Mouse (Mus musculus) heart, postnatal 14 days (tissue): ENCODE measurements around the gene Emilin1. TPM values are rescaled to one million over a fixed set of nuclear protein-coding genes. Genes with fewer than 3 reads are reported as not detected.

Experiments
- DNase-seq, 2 experiments: peaks; one replicate each; pipeline ENCODE4 v3.0.0; 2021 to 2022
- intact Hi-C: fragments of 180-260 bp; cut with DNase I; formaldehyde crosslinking; loops from one replicate; pipeline ENCODE4 v1.15.1; 2025
- total RNA-seq, 2 experiments: library from RNA; stranded (reverse); gene quantifications; 2 replicates each; pipeline ENCODE4 v1.2.3; 2021

Gene Emilin1
- total RNA-seq, 2 experiments from 2014 or later: 38.9 to 46.9 TPM

DNA sequence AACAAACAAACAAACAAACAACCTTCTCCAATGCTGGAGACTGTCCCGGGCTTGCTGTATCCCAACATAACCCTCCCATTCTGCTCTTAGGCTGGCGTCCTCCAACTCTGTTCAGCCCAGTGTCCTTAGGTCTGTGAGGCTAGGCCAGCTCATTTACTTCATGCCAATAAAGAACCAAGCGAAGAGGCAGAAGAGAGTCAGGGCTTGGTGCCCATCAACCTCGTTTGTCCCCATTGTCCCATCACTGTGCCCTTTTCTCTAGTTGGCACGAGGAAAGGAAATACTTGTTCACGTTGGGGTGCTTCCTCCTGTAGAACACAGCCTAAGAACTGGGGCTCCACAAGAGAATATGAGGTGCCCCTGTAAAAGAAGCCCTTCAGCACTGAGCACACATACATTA lies 38.5 kb downstream of the Emilin1 start:
- intact Hi-C loops: no loop called here
- no peak for DNase-seq

DNA sequence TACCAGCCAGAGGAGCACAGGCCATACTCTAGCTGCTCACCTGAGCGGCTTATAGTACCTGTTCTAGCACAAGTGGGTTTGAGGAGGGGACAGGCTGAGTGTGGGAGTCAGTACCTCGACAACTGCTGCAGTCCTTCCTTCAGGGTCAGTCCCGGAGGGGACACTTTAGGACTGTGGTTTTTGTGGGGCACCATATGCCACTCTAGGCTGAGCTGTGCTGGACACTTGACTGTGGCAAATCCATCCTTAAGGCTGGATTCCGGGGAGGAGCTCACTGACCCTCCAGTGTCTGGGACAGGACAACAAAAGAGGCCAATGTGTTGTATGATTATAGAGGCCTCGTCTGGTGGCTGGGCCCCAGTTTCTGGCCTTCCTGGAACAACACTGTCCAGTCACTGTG lies 39.3 kb downstream of the Emilin1 start:
- no peak for DNase-seq
- intact Hi-C loops: no loop called here

DNA sequence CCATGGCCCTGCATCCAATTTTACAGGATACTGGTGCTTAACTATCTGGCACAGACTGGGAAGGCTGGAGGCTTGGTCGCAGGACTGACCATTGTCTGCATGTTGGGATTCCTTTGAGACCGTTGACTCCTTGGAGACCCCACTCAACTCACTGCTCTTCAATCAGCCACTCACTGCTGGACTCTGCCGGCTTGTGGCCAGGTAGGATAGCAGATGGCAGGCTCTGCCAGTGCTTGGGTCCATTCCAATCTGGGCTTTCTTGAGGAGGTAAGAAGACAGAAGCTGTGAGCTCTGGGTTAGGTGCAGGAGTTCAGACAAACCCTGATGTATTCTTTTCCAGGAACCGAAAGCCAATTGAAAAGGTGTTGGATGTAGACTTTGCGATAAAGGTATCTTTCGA lies 40.9 kb downstream of the Emilin1 start:
- intact Hi-C loops: no loop called here
- no peak for DNase-seq

DNA sequence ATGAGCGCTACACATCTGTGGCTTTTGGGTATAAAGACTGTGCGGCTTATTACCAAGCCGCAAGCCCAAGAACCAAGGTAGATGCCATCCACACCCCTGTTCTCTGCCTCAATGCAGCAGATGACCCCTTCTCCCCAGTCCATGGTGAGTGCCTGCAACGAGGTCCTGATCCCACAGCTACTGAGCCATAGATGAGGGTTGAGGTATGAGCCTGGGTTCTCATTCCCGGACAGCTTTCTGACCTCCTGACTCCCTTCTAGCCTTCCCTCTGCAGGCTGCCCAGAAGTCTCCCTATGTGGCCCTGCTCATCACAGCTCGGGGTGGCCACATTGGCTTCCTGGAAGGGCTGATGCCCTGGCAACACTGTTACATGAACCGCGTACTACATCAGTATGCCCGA lies 41.4 kb downstream of the Emilin1 start:
- no peak for DNase-seq
- intact Hi-C loops: no loop called here

- intact Hi-C loops: loop anchor here (5.0 kb wide), 1 partner anchor 33 kb away; the partner anchor contains the start of gene Khk
Measured at GRCm38 (mm10) chr5:30955751-30956150, 42.5 kb downstream of the Emilin1 start.

GRCm38 (mm10) chr5:30957891-30958290 lies 44.7 kb downstream of the Emilin1 start:
- no peak for DNase-seq
- intact Hi-C loops: loop anchor here (5.0 kb wide), 1 partner anchor 36 kb away; the partner anchor contains the start of gene Khk

More at GRCm38 (mm10) chr5:30955751-30956150, 42.5 kb downstream of the Emilin1 start:
- DNase-seq: no peak

DNA sequence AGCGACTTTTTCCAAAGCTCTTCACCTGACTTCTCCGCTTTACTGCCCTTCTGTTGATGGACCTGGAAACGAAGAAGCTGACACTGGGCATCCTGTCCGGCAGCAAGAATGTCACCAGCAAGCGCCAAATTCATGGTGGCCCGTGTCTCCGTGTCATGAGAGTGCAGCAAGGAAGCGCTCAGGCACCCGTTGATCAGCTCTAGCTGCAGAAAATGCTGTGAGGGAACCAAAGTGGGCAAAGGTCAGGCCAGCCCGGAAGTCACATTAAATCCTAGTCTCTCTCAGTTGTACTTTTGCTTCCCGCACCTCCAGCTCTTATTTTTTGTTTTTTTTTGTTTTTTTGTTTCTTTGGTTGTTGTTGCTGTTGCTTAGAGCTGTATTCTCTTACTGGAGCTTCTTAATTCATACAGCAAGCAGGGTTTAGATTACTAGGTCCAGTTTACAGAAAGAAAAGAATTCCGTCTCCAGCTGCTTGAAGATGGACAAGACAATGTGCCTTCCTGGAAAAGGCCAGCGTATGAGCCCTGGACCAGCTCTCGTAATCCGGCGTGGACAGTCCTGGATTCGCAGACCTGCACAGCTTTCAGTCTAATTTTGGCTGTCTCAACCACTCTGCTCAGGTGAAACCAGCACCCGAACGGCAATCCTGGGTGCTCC lies 46.1 kb downstream of the Emilin1 start:
- DNase-seq: no peak
- intact Hi-C loops: loop anchor here (5.0 kb wide), 1 partner anchor 37 kb away; the partner anchor contains the start of gene Khk

GRCm38 (mm10) chr5:30959966-30960501 lies 46.8 kb downstream of the Emilin1 start, which contains the start of gene Preb:
Gene Preb (minus strand): TSS chr5:30960361.
- peak; percentile 99 for DNase-seq
- intact Hi-C loops: loop anchor here (2.0 to 5.0 kb wide), 2 partner anchors 38 to 89 kb away; partner anchors contain the start of genes Atraid, Khk and Slc5a6

DNA sequence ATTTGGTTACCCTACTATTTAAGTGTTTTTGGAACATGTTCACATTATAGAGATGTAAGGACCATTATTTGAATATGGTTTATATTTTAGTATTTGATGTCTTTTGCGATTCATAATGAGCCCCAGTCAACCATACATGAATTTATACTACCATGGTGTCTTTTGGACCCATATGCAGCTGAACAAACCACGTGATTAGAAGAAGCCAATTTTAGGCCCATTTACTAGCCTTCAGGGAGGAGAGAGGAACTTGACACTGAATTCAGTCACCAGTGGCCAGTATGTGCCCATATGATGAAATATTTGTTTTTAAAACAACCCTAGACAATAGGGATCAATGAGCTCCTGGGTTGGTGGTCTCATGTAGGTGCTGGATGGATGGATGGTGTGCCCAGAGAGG lies 47.6 kb downstream of the Emilin1 start:
- intact Hi-C loops: loop anchor here (2.0 kb wide), 1 partner anchor 88 kb away; the partner anchor contains the start of genes Atraid and Slc5a6
- no peak for DNase-seq

- DNase-seq: no peak
- intact Hi-C loops: loop anchor here (2.0 kb wide), 1 partner anchor 87 kb away; the partner anchor contains the start of genes Atraid and Slc5a6
Measured at GRCm38 (mm10) chr5:30961545-30962505, 48.6 kb downstream of the Emilin1 start.

DNA sequence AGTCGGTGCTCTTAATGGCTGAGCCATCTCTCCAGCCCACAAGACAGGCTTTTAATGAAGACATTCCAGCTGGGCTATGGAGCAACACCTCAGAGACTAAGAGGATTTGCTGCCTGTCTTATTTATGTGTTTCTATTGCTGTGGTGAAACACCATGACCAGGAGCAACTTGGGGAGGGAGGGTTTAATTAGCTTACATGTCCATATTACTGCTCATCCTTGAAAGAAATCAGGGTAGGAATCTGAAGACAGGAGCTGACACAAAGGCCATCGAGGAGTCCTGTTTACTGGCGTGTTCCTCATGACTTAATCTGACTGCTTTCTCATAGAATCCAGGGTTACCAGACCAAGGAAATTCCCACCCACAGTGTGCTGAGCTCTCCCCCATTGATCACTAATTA lies 50.7 kb downstream of the Emilin1 start:
- intact Hi-C loops: no loop called here

DNA sequence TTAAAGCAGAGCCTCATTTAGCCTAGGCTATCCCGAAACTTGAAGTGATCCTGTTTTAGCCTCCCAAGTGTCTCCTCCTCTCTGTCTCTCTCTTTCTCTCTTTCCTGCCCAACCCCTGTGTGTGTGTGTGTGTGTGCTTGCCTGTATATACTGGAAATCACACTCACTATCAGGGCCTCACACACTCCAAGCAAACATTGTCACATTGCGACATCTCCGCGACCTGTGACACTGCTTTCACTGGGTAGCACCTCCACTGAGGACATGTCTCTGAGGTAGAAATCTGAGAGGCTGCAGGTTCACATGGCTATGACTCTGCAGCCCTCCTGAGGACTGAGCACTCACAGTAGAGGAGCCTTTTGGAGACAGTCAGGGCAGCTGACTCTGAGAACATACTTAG lies 53.0 kb downstream of the Emilin1 start:
- intact Hi-C loops: no loop called here
- no peak for DNase-seq

More for the DNA sequence above, 50.7 kb downstream of the Emilin1 start:
- no peak for DNase-seq

GRCm38 (mm10) chr5:30968416-30968815 lies 55.2 kb downstream of the Emilin1 start, which contains the start of gene Tcf23:
Gene Tcf23 (plus strand): TSS chr5:30968662.
- DNase-seq: peak; percentile 64 to 71
- intact Hi-C loops: no loop called here

DNA sequence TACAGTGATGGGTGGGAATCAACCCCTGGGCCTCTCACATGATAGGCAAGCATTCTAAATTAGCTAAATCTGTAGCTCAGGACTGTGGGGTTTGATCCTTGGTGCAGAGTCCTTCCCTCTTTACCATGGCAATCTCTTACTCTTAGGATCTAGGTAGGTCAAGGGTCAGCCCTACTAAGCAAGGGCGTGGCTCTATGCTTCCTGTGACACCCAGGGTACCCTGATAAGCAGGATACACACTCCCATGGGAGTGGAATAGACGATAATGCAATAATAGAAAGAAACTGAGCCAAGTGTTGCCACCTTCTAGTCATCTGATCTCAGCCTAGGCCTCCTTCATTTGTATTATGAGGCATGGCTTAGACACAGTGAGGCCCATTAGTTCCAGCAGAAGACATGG lies 56.2 kb downstream of the Emilin1 start:
- no peak for DNase-seq
- intact Hi-C loops: no loop called here

Other genes with a start within 250 kb of the Emilin1 start
- gene Cenpa, start 246.6 kb upstream of the Emilin1 start, total RNA-seq: 10 to 100 TPM; 56.0 to 67.6 TPM
- under 1 TPM; 0.46 to 0.79 TPM for gene Dpysl5, start 201.8 kb upstream of the Emilin1 start, total RNA-seq
- gene Mapre3, start 98.8 kb upstream of the Emilin1 start, total RNA-seq: 10 to 100 TPM; 28.1 to 33.1 TPM
- 10 to 100 TPM; 35.8 to 41.1 TPM for gene Tmem214, start 45.4 kb upstream of the Emilin1 start, total RNA-seq
- gene Agbl5, start 24.7 kb upstream of the Emilin1 start, total RNA-seq: 1 to 10 TPM; 5.9 to 8.3 TPM
- 100 to 1,000 TPM; 145 to 146 TPM for gene Ost4, start 5.6 kb upstream of the Emilin1 start, total RNA-seq
- 10 to 100 TPM; 15.4 TPM for gene Khk, start 8.0 kb downstream of the Emilin1 start, total RNA-seq
- under 1 TPM; 0.39 to 0.45 TPM for gene Cgref1, start 32.2 kb downstream of the Emilin1 start, total RNA-seq
- gene Preb, start 47.0 kb downstream of the Emilin1 start, total RNA-seq: 10 to 100 TPM; 74.1 to 79.3 TPM
- under 1 TPM; 0.51 to 0.55 TPM for gene Tcf23, start 55.3 kb downstream of the Emilin1 start, total RNA-seq
- gene Atraid, start 134.9 kb downstream of the Emilin1 start, total RNA-seq: 10 to 100 TPM; 51.4 to 51.8 TPM
- gene Slc5a6, start 135.5 kb downstream of the Emilin1 start, total RNA-seq: 1 to 10 TPM; 6.6 to 7.6 TPM
- 10 to 100 TPM; 13.5 to 14.8 TPM for gene Cad, start 141.4 kb downstream of the Emilin1 start, total RNA-seq
- not detected for gene Dnajc5g, start 192.9 kb downstream of the Emilin1 start, total RNA-seq
- gene Slc30a3, start 194.8 kb downstream of the Emilin1 start, total RNA-seq: under 1 TPM in 1 of 2 experiments, not detected in 1; 0.27 TPM
- 100 to 1,000 TPM; 102 to 129 TPM for gene Trim54, start 203.3 kb downstream of the Emilin1 start, total RNA-seq
- not detected for gene Ucn, start 225.4 kb downstream of the Emilin1 start, total RNA-seq
- 10 to 100 TPM; 55.1 to 56.0 TPM for gene Mpv17, start 240.8 kb downstream of the Emilin1 start, total RNA-seq